Mouse (Mus musculus): ENCODE measurements at regions not wholly inside any gene's neighbourhood (a gene's known extent, or its start where the extent isn't known, plus 50 kb on each side); places are given as distances from the start of the nearest gene placed in this dataset.

- Histone ChIP-seq H3K4me1 (ENCODE audit: control insufficient read depth, insufficient read depth, low read length) (no peaks in the 10 kb centered on the region), H3K4me3 (ENCODE audit: insufficient read depth, low read length) (no peak overlapping the region), H3K27ac (ENCODE audit: insufficient read depth, low read length) (no peak overlapping the region)
- TF ChIP-seq CTCF (IDR thresholded peaks at IDR 0.05; ENCODE audit: extremely low read depth, insufficient read depth, low read length), result no peak
- no peak for TF ChIP-seq POLR2A (IDR thresholded peaks at IDR 0.05; ENCODE audit: extremely low read depth, insufficient read depth, low read length)
Measured at GRCm38 (mm10) chr9:71390221-71390620, 95.5 kb downstream of the Polr2m start.

GRCm38 (mm10) chr9:71387426-71387825 lies 98.3 kb downstream of the Polr2m start:
- no peak for TF ChIP-seq POLR2A (IDR thresholded peaks at IDR 0.05; ENCODE audit: extremely low read depth, insufficient read depth, low read length)
- TF ChIP-seq CTCF (IDR thresholded peaks at IDR 0.05; ENCODE audit: extremely low read depth, insufficient read depth, low read length), result no peak
- no peaks in the 10 kb centered on the region for H3K4me1 ChIP-seq (ENCODE audit: control insufficient read depth, insufficient read depth, low read length)
- H3K4me3 ChIP-seq (ENCODE audit: insufficient read depth, low read length), result no peak overlapping the region
- H3K27ac ChIP-seq (ENCODE audit: insufficient read depth, low read length), result no peak overlapping the region

GRCm38 (mm10) chr9:71383901-71384300 lies 101.8 kb downstream of the Polr2m start:
- H3K4me1 ChIP-seq (ENCODE audit: control insufficient read depth, insufficient read depth, low read length), result no peaks in the 10 kb centered on the region
- no peak overlapping the region for H3K27ac ChIP-seq (ENCODE audit: insufficient read depth, low read length)
- H3K4me3 ChIP-seq (ENCODE audit: insufficient read depth, low read length), result no peak overlapping the region
- no peak for TF ChIP-seq CTCF (IDR thresholded peaks at IDR 0.05; ENCODE audit: extremely low read depth, insufficient read depth, low read length)
- no peak for TF ChIP-seq POLR2A (IDR thresholded peaks at IDR 0.05; ENCODE audit: extremely low read depth, insufficient read depth, low read length)

- no peaks in the 10 kb centered on the region for H3K4me1 ChIP-seq (ENCODE audit: control insufficient read depth, insufficient read depth, low read length)
- no peak overlapping the region for H3K4me3 ChIP-seq (ENCODE audit: insufficient read depth, low read length)
- TF ChIP-seq CTCF (IDR thresholded peaks at IDR 0.05; ENCODE audit: extremely low read depth, insufficient read depth, low read length) (no peak), POLR2A (IDR thresholded peaks at IDR 0.05; ENCODE audit: extremely low read depth, insufficient read depth, low read length) (no peak)
- no peak overlapping the region for H3K27ac ChIP-seq (ENCODE audit: insufficient read depth, low read length)
Measured at GRCm38 (mm10) chr9:71379731-71380250, 105.9 kb downstream of the Polr2m start.

- TF ChIP-seq POLR2A (IDR thresholded peaks at IDR 0.05; ENCODE audit: extremely low read depth, insufficient read depth, low read length), result no peak
- TF ChIP-seq CTCF (IDR thresholded peaks at IDR 0.05; ENCODE audit: extremely low read depth, insufficient read depth, low read length), result no peak
- H3K4me3 ChIP-seq (ENCODE audit: insufficient read depth, low read length), result no peak overlapping the region
- H3K4me1 ChIP-seq (ENCODE audit: control insufficient read depth, insufficient read depth, low read length), result no peaks in the 10 kb centered on the region
- H3K27ac ChIP-seq (ENCODE audit: insufficient read depth, low read length), result no peak overlapping the region
Measured at GRCm38 (mm10) chr9:71369760-71370159, 116.0 kb downstream of the Polr2m start.

GRCm38 (mm10) chr9:71369202-71369601 lies 116.5 kb downstream of the Polr2m start:
- TF ChIP-seq POLR2A (IDR thresholded peaks at IDR 0.05; ENCODE audit: extremely low read depth, insufficient read depth, low read length) (no peak), CTCF (IDR thresholded peaks at IDR 0.05; ENCODE audit: extremely low read depth, insufficient read depth, low read length) (no peak)
- Histone ChIP-seq H3K4me3 (ENCODE audit: insufficient read depth, low read length) (no peak overlapping the region), H3K4me1 (ENCODE audit: control insufficient read depth, insufficient read depth, low read length) (no peaks in the 10 kb centered on the region), H3K27ac (ENCODE audit: insufficient read depth, low read length) (no peak overlapping the region)

GRCm38 (mm10) chr9:71366573-71366972 lies 119.2 kb downstream of the Polr2m start:
- Histone ChIP-seq H3K4me3 (ENCODE audit: insufficient read depth, low read length) (no peak overlapping the region), H3K4me1 (ENCODE audit: control insufficient read depth, insufficient read depth, low read length) (no peaks in the 10 kb centered on the region), H3K27ac (ENCODE audit: insufficient read depth, low read length) (no peak overlapping the region)
- TF ChIP-seq POLR2A (IDR thresholded peaks at IDR 0.05; ENCODE audit: extremely low read depth, insufficient read depth, low read length), result no peak
- TF ChIP-seq CTCF (IDR thresholded peaks at IDR 0.05; ENCODE audit: extremely low read depth, insufficient read depth, low read length), result no peak

GRCm38 (mm10) chr9:71365177-71365738 lies 120.5 kb downstream of the Polr2m start:
- Histone ChIP-seq H3K27ac (ENCODE audit: insufficient read depth, low read length) (no peak overlapping the region), H3K4me3 (ENCODE audit: insufficient read depth, low read length) (no peak overlapping the region), H3K4me1 (ENCODE audit: control insufficient read depth, insufficient read depth, low read length) (no peaks in the 10 kb centered on the region)
- no peak for TF ChIP-seq POLR2A (IDR thresholded peaks at IDR 0.05; ENCODE audit: extremely low read depth, insufficient read depth, low read length)
- TF ChIP-seq CTCF (IDR thresholded peaks at IDR 0.05; ENCODE audit: extremely low read depth, insufficient read depth, low read length), result no peak

- Histone ChIP-seq H3K27ac (ENCODE audit: insufficient read depth, low read length) (no peak overlapping the region), H3K4me3 (ENCODE audit: insufficient read depth, low read length) (no peak overlapping the region), H3K4me1 (ENCODE audit: control insufficient read depth, insufficient read depth, low read length) (no peaks in the 10 kb centered on the region)
- TF ChIP-seq CTCF (IDR thresholded peaks at IDR 0.05; ENCODE audit: extremely low read depth, insufficient read depth, low read length) (no peak), POLR2A (IDR thresholded peaks at IDR 0.05; ENCODE audit: extremely low read depth, insufficient read depth, low read length) (no peak)
Measured at GRCm38 (mm10) chr9:71364047-71364665, 121.6 kb downstream of the Polr2m start.

GRCm38 (mm10) chr9:71362401-71362800 lies 123.3 kb downstream of the Polr2m start:
- no peaks in the 10 kb centered on the region for H3K4me1 ChIP-seq (ENCODE audit: control insufficient read depth, insufficient read depth, low read length)
- no peak overlapping the region for H3K27ac ChIP-seq (ENCODE audit: insufficient read depth, low read length)
- no peak overlapping the region for H3K4me3 ChIP-seq (ENCODE audit: insufficient read depth, low read length)
- no peak for TF ChIP-seq CTCF (IDR thresholded peaks at IDR 0.05; ENCODE audit: extremely low read depth, insufficient read depth, low read length)
- no peak for TF ChIP-seq POLR2A (IDR thresholded peaks at IDR 0.05; ENCODE audit: extremely low read depth, insufficient read depth, low read length)

Measured in cortical plate, adult 2 months (tissue).